Mouse (Mus musculus) heart, postnatal 14 days (tissue): Measurements from ENCODE around the gene Arhgap18. TPM values are rescaled to one million over a fixed set of nuclear protein-coding genes. Genes with fewer than 3 reads are reported as not detected.

ENCODE experiments used
- DNase-seq, 2 experiments: peaks; one replicate each; pipeline ENCODE4 v3.0.0; 2021 to 2022
- intact Hi-C: fragments of 180-260 bp; cut with DNase I; formaldehyde crosslinking; loops from one replicate; pipeline ENCODE4 v1.15.1; 2025
- total RNA-seq, 2 experiments: library from RNA; stranded (reverse); gene quantifications; 2 replicates each; pipeline ENCODE4 v1.2.3; 2021

The Arhgap18 gene
- total RNA-seq, 2 experiments from 2014 or later = 27.6 to 27.8 TPM

DNA sequence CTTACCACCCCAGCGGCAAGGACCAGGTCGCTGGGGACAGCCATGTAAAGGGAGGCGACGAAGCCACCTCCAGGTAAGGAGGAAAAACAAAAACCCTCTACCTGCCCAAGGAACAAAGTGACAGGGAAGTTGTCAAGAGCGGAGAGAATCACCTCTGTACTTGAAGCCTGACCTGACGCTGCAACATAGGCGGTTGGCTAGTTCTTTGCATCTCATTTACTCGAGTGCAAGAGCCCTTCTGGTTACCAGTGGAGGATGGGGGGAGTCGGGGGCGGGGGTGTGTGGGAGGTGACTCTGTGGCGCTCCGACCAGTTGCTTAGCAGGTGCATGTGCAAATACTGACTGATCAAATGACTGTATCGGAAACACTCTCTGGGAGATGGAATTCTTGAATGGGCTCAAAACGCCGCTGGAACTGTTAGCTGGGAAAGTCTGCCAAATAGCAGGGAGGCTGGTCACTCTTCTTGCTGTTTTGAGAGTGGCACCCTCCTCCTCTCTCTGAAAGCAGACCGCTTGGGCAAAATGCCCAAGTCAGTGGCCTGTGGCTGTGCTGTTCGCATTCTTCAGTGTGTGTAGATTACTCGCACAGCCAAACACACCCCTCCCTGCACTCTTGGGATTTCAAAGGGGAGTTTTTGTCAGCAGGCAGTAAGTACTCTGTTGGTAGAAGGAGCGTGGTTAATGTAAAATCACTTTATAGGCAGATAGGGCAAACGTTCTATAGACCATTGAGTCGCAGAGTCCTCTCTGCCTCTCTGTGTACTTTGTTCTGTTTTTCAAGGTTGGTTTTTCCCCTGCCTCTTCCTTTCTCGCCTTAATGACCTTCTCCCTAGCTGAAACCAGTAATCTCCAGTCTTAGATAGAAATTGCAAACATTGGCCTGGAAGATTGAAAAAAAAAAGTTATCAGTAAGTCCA, 19.7 kb downstream of the Arhgap18 start:
- DNase-seq = peak; percentile 81 to 82
- intact Hi-C loops = loop anchor here (5.0 kb wide), 2 partner anchors 34 to 54 kb away; no protein-coding TSS in a partner anchor

DNA sequence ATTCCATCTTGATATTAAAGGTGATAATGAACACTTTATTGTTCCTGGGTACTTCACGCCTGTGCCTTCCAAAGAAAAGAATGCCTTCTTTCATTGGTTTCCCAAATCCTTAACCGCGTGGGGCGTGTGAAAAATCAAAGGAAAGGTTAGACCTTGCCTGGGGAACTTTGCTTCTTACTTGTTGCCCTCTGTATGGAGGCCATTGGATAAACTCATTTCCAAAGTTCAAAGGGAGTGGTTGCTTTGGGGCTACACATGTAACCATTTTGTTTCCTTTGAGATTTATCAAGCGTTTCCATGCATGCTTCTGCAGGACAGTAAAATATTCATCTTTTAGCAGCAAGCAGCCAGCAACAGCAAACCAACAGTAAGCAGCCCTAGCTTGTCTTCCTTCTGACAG, 20.3 kb downstream of the Arhgap18 start:
- no peak for DNase-seq
- intact Hi-C loops = loop anchor here (5.0 kb wide), 2 partner anchors 34 to 54 kb away; no protein-coding TSS in a partner anchor

DNA sequence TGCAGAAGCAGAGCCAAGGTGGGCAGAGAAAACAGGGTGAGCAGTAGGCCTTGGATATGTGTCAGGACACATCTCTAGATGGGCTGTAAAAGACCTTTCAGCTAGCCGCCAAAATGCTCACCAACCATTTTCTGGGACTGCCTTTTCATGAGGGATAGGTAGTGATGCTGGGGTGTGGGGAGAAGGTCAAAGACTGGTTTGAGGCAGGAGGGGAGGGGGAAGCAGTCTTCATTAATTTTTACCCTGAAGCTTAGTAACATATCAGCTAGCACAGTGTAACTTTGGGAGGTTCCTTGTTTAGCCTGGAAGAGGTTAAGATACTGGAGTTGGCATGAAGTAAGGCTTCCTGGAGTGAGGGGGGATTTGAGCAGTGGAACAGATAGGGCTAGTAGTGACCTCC, 21.0 kb downstream of the Arhgap18 start:
- intact Hi-C loops = loop anchor here (5.0 kb wide), 2 partner anchors 33 to 53 kb away; no protein-coding TSS in a partner anchor
- DNase-seq = no peak

- no peak for DNase-seq
- intact Hi-C loops = loop anchor here (2.0 kb wide), 1 partner anchor 20 kb away; no protein-coding TSS in a partner anchor
These were observed 23.2 kb downstream of the Arhgap18 start for GRCm38 (mm10) chr10:26776443-26776842.

GRCm38 (mm10) chr10:26780581-26780980, 27.4 kb downstream of the Arhgap18 start:
- intact Hi-C loops = no loop called here

GRCm38 (mm10) chr10:26789680-26790079, 36.5 kb downstream of the Arhgap18 start:
- intact Hi-C loops = loop anchor here (5.0 kb wide), 1 partner anchor 38 kb away; no protein-coding TSS in a partner anchor
- DNase-seq = no peak

More at GRCm38 (mm10) chr10:26780581-26780980, 27.4 kb downstream of the Arhgap18 start:
- DNase-seq = no peak

DNA sequence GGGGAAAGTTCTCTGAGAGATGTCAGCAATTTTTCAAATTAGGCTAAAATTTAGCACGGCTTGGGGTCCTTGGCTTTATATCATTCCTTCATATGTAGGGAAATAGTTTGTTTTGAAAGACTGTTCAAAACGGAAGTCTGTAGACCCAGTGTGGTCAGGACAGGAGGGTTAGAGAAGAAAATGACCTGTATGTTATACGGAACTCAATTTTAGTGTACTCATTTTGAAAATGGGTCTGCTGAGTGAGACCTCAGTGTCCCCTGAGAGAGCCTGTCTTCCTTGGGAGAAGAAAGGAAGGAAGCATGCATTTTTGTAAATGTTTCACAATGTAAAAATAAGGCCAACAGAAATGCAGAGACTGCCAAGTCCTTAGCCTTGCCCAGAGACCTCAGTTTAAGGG, 38.6 kb downstream of the Arhgap18 start:
- DNase-seq = no peak
- intact Hi-C loops = loop anchor here (5.0 kb wide), 1 partner anchor 35 kb away; no protein-coding TSS in a partner anchor

- intact Hi-C loops = loop anchor here (5.0 kb wide), 1 partner anchor 34 kb away; no protein-coding TSS in a partner anchor
- no peak for DNase-seq
These were observed 39.8 kb downstream of the Arhgap18 start for GRCm38 (mm10) chr10:26793013-26793412.

- intact Hi-C loops = no loop called here
- no peak for DNase-seq
These were observed 43.4 kb downstream of the Arhgap18 start for GRCm38 (mm10) chr10:26796432-26797286.

DNA sequence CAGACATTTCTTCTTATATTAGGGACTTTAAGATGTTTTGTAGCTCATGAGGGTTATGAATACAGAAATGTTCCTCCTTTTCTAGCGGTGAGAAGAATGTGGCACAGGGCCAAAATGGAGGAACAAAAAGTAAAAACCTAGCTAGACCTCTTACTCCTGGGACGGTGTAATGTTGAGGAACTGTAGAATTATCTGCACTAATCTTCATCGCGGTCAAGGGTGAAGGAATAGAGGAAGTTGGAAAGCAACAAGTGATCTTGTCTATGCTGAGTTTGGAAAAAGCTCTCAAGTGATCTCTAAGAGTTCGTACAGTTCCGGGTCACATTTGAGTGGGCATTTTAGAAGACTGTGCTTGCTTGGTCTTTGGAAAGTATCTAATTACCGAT, 44.1 kb downstream of the Arhgap18 start:
- intact Hi-C loops = no loop called here
- no peak for DNase-seq

DNA sequence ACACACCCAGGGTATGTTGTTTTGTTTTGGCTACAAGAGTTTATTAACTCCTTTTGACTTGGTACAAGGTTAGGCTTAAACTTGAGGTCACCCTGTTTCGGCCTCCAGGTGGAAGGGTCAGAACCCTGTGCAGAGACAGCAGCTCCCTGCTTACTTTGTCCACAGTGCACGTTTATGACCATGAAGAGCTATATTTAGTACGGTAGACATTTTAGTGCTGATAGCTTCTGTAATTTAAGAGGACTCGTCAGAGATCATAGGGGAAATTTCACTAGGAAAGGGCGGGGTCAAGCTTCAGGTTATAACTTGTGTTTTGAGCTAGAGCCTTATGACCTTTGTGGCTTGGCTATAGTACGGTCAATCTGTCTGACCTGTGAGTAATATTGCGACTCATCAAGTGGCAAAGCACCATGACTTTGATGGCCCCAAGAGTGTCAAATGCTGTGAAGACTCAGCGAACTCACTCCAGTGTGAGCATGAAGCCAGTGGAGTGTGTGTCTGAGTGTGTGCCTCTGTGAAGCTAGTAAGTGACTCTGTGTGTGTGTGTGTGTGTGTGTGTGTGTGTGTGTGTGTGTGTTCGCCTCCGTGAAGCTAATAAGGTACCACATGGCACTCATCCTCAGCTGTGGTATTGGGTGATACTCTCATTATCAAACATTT, 45.7 kb downstream of the Arhgap18 start:
- intact Hi-C loops = no loop called here
- no peak for DNase-seq

- intact Hi-C loops = no loop called here
- DNase-seq = peak; percentile 65 to 68
These were observed 46.4 kb downstream of the Arhgap18 start for GRCm38 (mm10) chr10:26799562-26800051.

DNA sequence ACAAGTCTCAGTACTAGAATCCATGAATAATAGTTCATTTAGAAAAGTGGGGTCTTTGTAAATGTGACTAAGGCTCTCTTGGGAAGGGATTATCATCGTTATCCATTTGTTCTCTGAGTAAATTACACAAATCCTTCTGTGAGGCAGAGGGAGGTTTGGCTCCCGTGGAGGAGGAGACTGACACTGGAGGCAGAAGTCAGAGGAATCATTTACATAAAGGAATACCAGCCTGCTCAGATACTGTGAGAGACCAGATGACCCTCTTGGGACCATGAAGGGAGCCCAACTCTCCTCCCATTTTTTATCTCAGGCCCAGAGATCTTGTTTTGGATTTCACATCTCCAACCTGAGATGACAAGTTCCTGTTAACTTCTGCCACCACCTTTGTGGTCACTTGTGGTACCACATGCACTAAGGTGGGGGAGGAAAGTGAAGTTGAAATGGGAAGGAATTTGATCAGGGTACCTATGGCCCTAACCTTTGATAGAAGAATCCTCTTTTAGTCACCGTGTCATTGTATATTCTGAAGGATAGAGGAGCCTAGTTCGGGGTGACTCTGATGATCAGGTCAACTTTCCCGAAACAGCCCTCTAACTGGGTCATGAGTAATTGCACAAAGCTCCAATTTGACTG, 51.2 kb downstream of the Arhgap18 start:
- intact Hi-C loops = no loop called here
- DNase-seq = no peak

DNA sequence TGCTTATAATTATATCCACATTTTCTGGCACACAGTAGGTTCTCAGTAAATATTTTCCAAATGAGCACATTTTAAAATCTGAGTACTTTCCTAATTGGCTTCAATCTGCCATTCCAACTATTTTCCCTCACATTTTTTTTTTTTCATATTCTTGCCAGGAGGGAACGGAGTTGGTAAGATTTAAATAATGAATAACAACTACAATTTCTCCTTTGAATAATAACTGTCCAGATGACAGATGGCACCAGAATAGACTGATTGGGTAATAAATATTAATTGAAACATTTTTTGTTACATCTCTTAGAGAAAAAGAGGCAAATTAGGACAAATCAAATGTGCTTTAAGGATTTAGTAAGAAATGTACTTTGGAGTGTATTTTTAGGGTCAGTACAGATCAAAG, 51.8 kb downstream of the Arhgap18 start:
- intact Hi-C loops = loop anchor here (5.0 kb wide), 1 partner anchor 33 kb away; no protein-coding TSS in a partner anchor
- DNase-seq = no peak

GRCm38 (mm10) chr10:26806092-26806491, 52.9 kb downstream of the Arhgap18 start:
- intact Hi-C loops = loop anchor here (5.0 kb wide), 1 partner anchor 34 kb away; no protein-coding TSS in a partner anchor
- no peak for DNase-seq

DNA sequence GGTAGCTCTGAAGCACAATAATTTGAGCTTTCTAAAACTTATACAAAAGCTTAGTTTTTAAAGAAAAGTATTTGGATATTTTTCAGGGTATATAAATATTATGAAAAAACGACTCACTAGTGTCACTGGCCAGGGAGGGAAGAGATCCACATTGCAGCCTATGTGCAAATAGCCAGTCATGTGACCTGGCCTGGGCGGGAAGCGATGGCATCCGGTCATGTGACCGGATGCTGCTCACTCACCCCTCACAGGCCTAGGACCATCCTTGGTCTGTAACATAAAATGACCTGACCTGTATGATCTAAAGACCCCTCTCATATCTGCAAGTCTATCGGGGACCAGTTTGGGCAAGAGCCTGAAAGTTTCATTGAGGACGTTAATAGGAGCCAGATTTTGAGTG, 56.8 kb downstream of the Arhgap18 start:
- DNase-seq = no peak
- intact Hi-C loops = no loop called here

GRCm38 (mm10) chr10:26810810-26811209, 57.6 kb downstream of the Arhgap18 start:
- intact Hi-C loops = no loop called here
- DNase-seq = no peak

- intact Hi-C loops = no loop called here
- DNase-seq = no peak
These were observed 58.1 kb downstream of the Arhgap18 start for GRCm38 (mm10) chr10:26811342-26811741.

GRCm38 (mm10) chr10:26815646-26816045, 62.4 kb downstream of the Arhgap18 start:
- no peak for DNase-seq

More at GRCm38 (mm10) chr10:26815646-26816045, 62.4 kb downstream of the Arhgap18 start:
- intact Hi-C loops = no loop called here
